Mouse (Mus musculus) thymus, postnatal 0 days (tissue): Measurements from ENCODE around the gene Rel. TPM values are rescaled to one million over a fixed set of nuclear protein-coding genes. Genes with fewer than 3 reads are reported as not detected.

ENCODE experiments used
- polyA plus RNA-seq: library from polyadenylated mRNA; unstranded; fragments of >200 nt; fragmentation: Nextera tagmentation; extraction: Ambion mirVana; gene quantifications from 2 replicates; pipeline ENCODE4 v1.2.1, GENCODE M21; 2015

Gene Rel
- polyA plus RNA-seq, 1 experiment from 2014 or later = 3.2 TPM

Other genes with a start within 250 kb of the Rel start
- 0.17 TPM in 1 of 2 replicates, not detected in the other for gene 1700093K21Rik, start 249.8 kb downstream of the Rel start, polyA plus RNA-seq
- gene 0610010F05Rik, start 137.3 kb downstream of the Rel start, polyA plus RNA-seq = 25.7 and 26.6 TPM in 2 replicates
- gene Pus10, start 105.3 kb downstream of the Rel start, polyA plus RNA-seq = 24.0 and 26.2 TPM in 2 replicates
- gene Pex13, start 105.0 kb downstream of the Rel start, polyA plus RNA-seq = 35.2 and 35.4 TPM in 2 replicates
- 17.1 and 19.0 TPM in 2 replicates for gene Papolg, start 124.3 kb upstream of the Rel start, polyA plus RNA-seq